Mouse (Mus musculus): ENCODE measurements around the gene Vmn2r16. TPM values are rescaled to one million over a fixed set of nuclear protein-coding genes. Genes with fewer than 3 reads are reported as not detected.

Gene Vmn2r16
- not detected in 2 replicates for polyA plus RNA-seq (2014; fragmentation: Nextera tagmentation; extraction: Ambion mirVana)

- Histone ChIP-seq H3K27me3 (ENCODE audit: control insufficient read depth, insufficient read depth, low read length) (no peaks in the 10 kb centered on the region), H3K27ac (ENCODE audit: low read depth, low read length) (no peak within 1 kb of the TSS), H3K36me3 (ENCODE audit: control insufficient read depth, insufficient read depth, low read length) (no peaks in the 10 kb centered on the region), H3K4me1 (ENCODE audit: control insufficient read depth, insufficient read depth, low read length) (no peaks in the 10 kb centered on the region), H3K9ac (ENCODE audit: low read length) (no peak within 1 kb of the TSS), H3K9me3 (ENCODE audit: control insufficient read depth, low read length) (peaks cover 9% of the 10 kb centered on the region), H3K4me2 (no peak within 1 kb of the TSS), H3K4me3 (ENCODE audit: low read depth, low read length) (no peak within 1 kb of the TSS)
- WGBS, result 55% methylated on average over 2 of the region's 2 CpGs
- no peak for ATAC-seq (ENCODE audit: low FRiP score)
- no peak for DNase-seq (ENCODE audit: low spot score, missing footprints)
Measured at GRCm38 (mm10) chr5:109329862-109330261, at the start of gene Vmn2r16. Vmn2r16 (plus strand) TSS chr5:109330162.

- WGBS, result 86% methylated on average over 3 of the region's 3 CpGs
- Histone ChIP-seq H3K9ac (ENCODE audit: low read length) (no peak overlapping the region), H3K4me2 (no peak overlapping the region), H3K27ac (ENCODE audit: low read depth, low read length) (no peak overlapping the region), H3K4me3 (ENCODE audit: low read depth, low read length) (no peak overlapping the region), H3K36me3 (ENCODE audit: control insufficient read depth, insufficient read depth, low read length) (no peaks in the 10 kb centered on the region), H3K9me3 (ENCODE audit: control insufficient read depth, low read length) (no peaks in the 10 kb centered on the region; the same call in 1 of the 2 replicates), H3K27me3 (ENCODE audit: control insufficient read depth, insufficient read depth, low read length) (no peaks in the 10 kb centered on the region), H3K4me1 (ENCODE audit: control insufficient read depth, insufficient read depth, low read length) (no peaks in the 10 kb centered on the region)
- no peak for ATAC-seq (ENCODE audit: low FRiP score)
- DNase-seq (ENCODE audit: low spot score, missing footprints), result no peak
Measured at GRCm38 (mm10) chr5:109294655-109295054, 35.3 kb upstream of the Vmn2r16 start.

- Histone ChIP-seq H3K9ac (ENCODE audit: low read length) (no peak within 1 kb of the TSS), H3K4me3 (ENCODE audit: low read depth, low read length) (no peak within 1 kb of the TSS), H3K4me2 (no peak within 1 kb of the TSS), H3K27ac (ENCODE audit: low read depth, low read length) (no peak within 1 kb of the TSS), H3K36me3 (ENCODE audit: control insufficient read depth, insufficient read depth, low read length) (no peaks in the 10 kb centered on the region), H3K27me3 (ENCODE audit: control insufficient read depth, insufficient read depth, low read length) (no peaks in the 10 kb centered on the region), H3K9me3 (ENCODE audit: control insufficient read depth, low read length) (no peaks in the 10 kb centered on the region; the same call in 1 of the 2 replicates), H3K4me1 (ENCODE audit: control insufficient read depth, insufficient read depth, low read length) (no peaks in the 10 kb centered on the region)
- no peak for DNase-seq (ENCODE audit: low spot score, missing footprints)
- 63% methylated on average over 3 of the region's 3 CpGs for WGBS
- no peak for ATAC-seq (ENCODE audit: low FRiP score)
Measured at GRCm38 (mm10) chr5:109297544-109297943, 32.4 kb upstream of the Vmn2r16 start, which contains the start of gene Vmn2r15. Vmn2r15 (minus strand) TSS chr5:109297644.

DNA sequence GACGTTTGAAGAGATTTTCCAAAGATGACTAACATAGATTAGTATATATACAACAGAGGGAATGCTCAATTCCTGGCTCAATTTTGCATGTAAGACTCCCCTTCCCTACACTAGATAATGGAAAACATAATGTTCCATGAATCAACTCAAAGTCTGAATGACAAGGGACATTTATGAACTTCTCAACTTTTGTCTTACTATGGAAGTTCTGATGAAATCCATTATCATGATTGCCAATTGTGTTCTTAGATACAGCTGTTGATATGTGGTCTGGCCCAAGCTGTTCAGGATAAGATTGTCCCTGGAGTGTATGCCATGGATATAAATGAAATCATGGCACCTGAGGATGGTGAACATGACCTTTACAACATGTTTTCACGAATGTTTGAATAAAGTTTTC lies 89.4 kb downstream of the Vmn2r16 start, which contains the start of gene Vmn2r17:
Gene Vmn2r17, plus strand, starts transcription at position 301 of the 400 bp plus-strand sequence.
- no peaks in the 10 kb centered on the region for H3K36me3 ChIP-seq (ENCODE audit: control insufficient read depth, insufficient read depth, low read length)
- H3K4me3 ChIP-seq (ENCODE audit: low read depth, low read length), result no peak within 1 kb of the TSS
- H3K9me3 ChIP-seq (ENCODE audit: control insufficient read depth, low read length), result peaks cover 4% of the 10 kb centered on the region; the same call in 1 of the 2 replicates
- no peak for DNase-seq (ENCODE audit: low spot score, missing footprints)
- no peak for ATAC-seq (ENCODE audit: low FRiP score)
- no peak within 1 kb of the TSS for H3K9ac ChIP-seq (ENCODE audit: low read length)
- H3K27me3 ChIP-seq (ENCODE audit: control insufficient read depth, insufficient read depth, low read length), result no peaks in the 10 kb centered on the region
- H3K4me1 ChIP-seq (ENCODE audit: control insufficient read depth, insufficient read depth, low read length), result no peaks in the 10 kb centered on the region
- no peak within 1 kb of the TSS for H3K27ac ChIP-seq (ENCODE audit: low read depth, low read length)
- 58% methylated on average over 2 of the region's 2 CpGs for WGBS
- no peak within 1 kb of the TSS for H3K4me2 ChIP-seq

Other genes starting within 250 kb of the Vmn2r16 start
- gene Vmn2r12, start 232.2 kb upstream of the Vmn2r16 start, polyA plus RNA-seq (2014; fragmentation: Nextera tagmentation; extraction: Ambion mirVana), result not detected in 2 replicates
- gene Vmn2r13, start 138.0 kb upstream of the Vmn2r16 start, polyA plus RNA-seq (2014; fragmentation: Nextera tagmentation; extraction: Ambion mirVana), result not detected in 2 replicates
- gene Vmn2r14, start 105.5 kb upstream of the Vmn2r16 start, polyA plus RNA-seq (2014; fragmentation: Nextera tagmentation; extraction: Ambion mirVana), result not detected in 2 replicates
- gene Vmn2r15, start 32.5 kb upstream of the Vmn2r16 start, polyA plus RNA-seq (2014; fragmentation: Nextera tagmentation; extraction: Ambion mirVana), result not detected in 2 replicates
- not detected in 2 replicates for gene Vmn2r17, start 89.5 kb downstream of the Vmn2r16 start, polyA plus RNA-seq (2014; fragmentation: Nextera tagmentation; extraction: Ambion mirVana)
- gene Crlf2, start 228.8 kb downstream of the Vmn2r16 start, polyA plus RNA-seq (2014; fragmentation: Nextera tagmentation; extraction: Ambion mirVana), result 2.4 and 2.9 TPM in 2 replicates

All from midbrain, embryonic 11.5 days (tissue).